Mouse (Mus musculus) lung, embryonic 14.5 days (tissue): Measurements from ENCODE around the gene Mrpl16. TPM values are rescaled to one million over a fixed set of nuclear protein-coding genes. Genes with fewer than 3 reads are reported as not detected.
A peak's percentile ranks its signal among the peaks of the same experiment; 100 is the strongest.

Experiments used
- ATAC-seq: fragments of 200-750 bp; cut with Nextera tagmentation; 2 replicates; pipeline ENCODE4 v1.8.0; 2017; ENCODE audit warnings: mild to moderate bottlenecking, moderate TSS enrichment, moderate library complexity; ENCODE audit not compliant: insufficient read depth
- DNase-seq: peaks from one replicate; pipeline ENCODE4 v3.0.0-alpha.2; 2015
- H3K27ac ChIP-seq: fragments of 300-500 bp; sonication (generic); 2 replicates; pipeline ENCODE4 v1.5.1; 2014; ENCODE audit warnings: low read depth, mild to moderate bottlenecking, moderate library complexity
- H3K27me3 ChIP-seq: fragments of 300-500 bp; sonication (generic); 2 replicates; pipeline ENCODE4 v1.6.1; 2014; ENCODE audit warnings: low read length, control low read depth; ENCODE audit not compliant: insufficient read depth
- H3K36me3 ChIP-seq: fragments of 300-500 bp; sonication (generic); 2 replicates; pipeline ENCODE4 v1.6.1; 2014; ENCODE audit warnings: control low read depth; ENCODE audit not compliant: insufficient read depth
- H3K4me1 ChIP-seq: fragments of 300-500 bp; sonication (generic); 2 replicates; pipeline ENCODE4 v1.6.1; 2014; ENCODE audit warnings: antibody characterized with exemption, control low read depth; ENCODE audit not compliant: insufficient read depth
- H3K4me2 ChIP-seq: fragments of 300-500 bp; sonication (generic); 2 replicates; pipeline ENCODE4 v1.6.1; 2014; ENCODE audit warnings: mild to moderate bottlenecking
- H3K4me3 ChIP-seq: fragments of 300-500 bp; sonication (generic); 2 replicates; pipeline ENCODE4 v1.5.1; 2014; ENCODE audit warnings: low read depth, low read length
- H3K9ac ChIP-seq: fragments of 300-500 bp; sonication (generic); 2 replicates; pipeline ENCODE4 v1.6.1; 2014
- H3K9me3 ChIP-seq: fragments of 300-500 bp; sonication (generic); 2 replicates; pipeline ENCODE4 v1.6.1; 2016; ENCODE audit warnings: low read depth, low read length, control low read depth
- CTCF ChIP-seq: IDR thresholded peaks from 2 replicates; pipeline ENCODE4 v1.5.1; 2016; ENCODE audit warnings: antibody characterized with exemption, low read depth
- WGBS: fragments of 180-500 bp; shearing (Covaris S2); extraction: QIAGEN DNeasy Blood & Tissue Kit; methylation state at CpG from one replicate; pipeline ENCODE4 v1.1.7; 2014; 5-methylcytosine and 5-hydroxymethylcytosine counted together
- polyA plus RNA-seq: library from polyadenylated mRNA; unstranded; fragments of >200 nt; fragmentation: Nextera tagmentation; extraction: Ambion mirVana; gene quantifications from 2 replicates; pipeline ENCODE4 v1.2.1, GENCODE M21; 2014

Mrpl16 gene
- 51.0 and 56.9 TPM in 2 replicates for polyA plus RNA-seq

GRCm38 (mm10) chr19:11770205-11770892, at the start of gene Mrpl16:
TSS of gene Mrpl16 (plus strand) at chr19:11770391.
- Histone ChIP-seq H3K27me3 (no peaks in the 10 kb centered on the region), H3K9me3 (no peaks in the 10 kb centered on the region), H3K9ac (peak within 1 kb of the TSS; percentile 64), H3K27ac (peak within 1 kb of the TSS; percentile 43), H3K4me2 (peak within 1 kb of the TSS; percentile 63), H3K36me3 (peaks cover 20% of the 10 kb centered on the region), H3K4me1 (no peaks in the 10 kb centered on the region), H3K4me3 (peak within 1 kb of the TSS; percentile 55)
- no peak for TF ChIP-seq CTCF
- peak; percentile 97 for DNase-seq
- under 1% methylated on average over 30 of the region's 30 CpGs for WGBS
- ATAC-seq, result peak; percentile 91

GRCm38 (mm10) chr19:11723870-11724269, 46.3 kb upstream of the Mrpl16 start:
- no peaks in the 10 kb centered on the region for H3K27me3 ChIP-seq
- H3K9ac ChIP-seq, result no peak overlapping the region
- ATAC-seq (no peak; the same call in 1 of the 2 replicates), DNase-seq (no peak)
- H3K4me1 ChIP-seq, result no peaks in the 10 kb centered on the region
- no peak overlapping the region for H3K4me2 ChIP-seq
- WGBS, result 48% methylated on average over 2 of the region's 2 CpGs
- H3K9me3 ChIP-seq, result no peaks in the 10 kb centered on the region
- no peaks in the 10 kb centered on the region for H3K36me3 ChIP-seq
- no peak for TF ChIP-seq CTCF
- H3K27ac ChIP-seq, result no peak overlapping the region
- H3K4me3 ChIP-seq, result no peak overlapping the region

- Histone ChIP-seq H3K4me2 (no peak overlapping the region), H3K9me3 (no peaks in the 10 kb centered on the region), H3K9ac (no peak overlapping the region), H3K4me1 (no peaks in the 10 kb centered on the region), H3K36me3 (no peaks in the 10 kb centered on the region), H3K27ac (no peak overlapping the region), H3K27me3 (no peaks in the 10 kb centered on the region), H3K4me3 (no peak overlapping the region)
- TF ChIP-seq CTCF, result no peak
- 27% methylated on average over 6 of the region's 6 CpGs for WGBS
- ATAC-seq (peak; percentile 92), DNase-seq (peak; percentile 68)
Measured at GRCm38 (mm10) chr19:11724275-11724674, 45.9 kb upstream of the Mrpl16 start.

GRCm38 (mm10) chr19:11725915-11726314, 44.3 kb upstream of the Mrpl16 start:
- no peak for TF ChIP-seq CTCF
- 46% methylated on average over 2 of the region's 2 CpGs for WGBS
- no peak overlapping the region for H3K4me2 ChIP-seq
- no peak for ATAC-seq
- H3K9ac ChIP-seq, result no peak overlapping the region
- no peak overlapping the region for H3K27ac ChIP-seq
- no peaks in the 10 kb centered on the region for H3K9me3 ChIP-seq
- DNase-seq, result no peak
- no peaks in the 10 kb centered on the region for H3K36me3 ChIP-seq
- H3K4me1 ChIP-seq, result no peaks in the 10 kb centered on the region
- H3K4me3 ChIP-seq, result no peak overlapping the region
- H3K27me3 ChIP-seq, result no peaks in the 10 kb centered on the region

- no peak overlapping the region for H3K27ac ChIP-seq
- no peaks in the 10 kb centered on the region for H3K36me3 ChIP-seq
- H3K4me3 ChIP-seq, result no peak overlapping the region
- ATAC-seq, result no peak
- no peak overlapping the region for H3K9ac ChIP-seq
- no peaks in the 10 kb centered on the region for H3K9me3 ChIP-seq
- 87% methylated on average over 5 of the region's 5 CpGs for WGBS
- H3K4me2 ChIP-seq, result no peak overlapping the region
- no peaks in the 10 kb centered on the region for H3K4me1 ChIP-seq
- no peak for DNase-seq
- H3K27me3 ChIP-seq, result no peaks in the 10 kb centered on the region
- TF ChIP-seq CTCF, result no peak
Measured at GRCm38 (mm10) chr19:11727304-11727703, 42.9 kb upstream of the Mrpl16 start.

GRCm38 (mm10) chr19:11730278-11730677, 39.9 kb upstream of the Mrpl16 start:
- Histone ChIP-seq H3K4me2 (no peak overlapping the region), H3K9me3 (no peaks in the 10 kb centered on the region), H3K36me3 (no peaks in the 10 kb centered on the region), H3K27ac (no peak overlapping the region), H3K27me3 (no peaks in the 10 kb centered on the region), H3K9ac (no peak overlapping the region), H3K4me1 (no peaks in the 10 kb centered on the region), H3K4me3 (no peak overlapping the region)
- WGBS, result 70% methylated on average over 1 of the region's 1 CpGs
- DNase-seq, result no peak
- TF ChIP-seq CTCF, result no peak
- no peak for ATAC-seq

GRCm38 (mm10) chr19:11736455-11736854, 33.7 kb upstream of the Mrpl16 start:
- no peaks in the 10 kb centered on the region for H3K9me3 ChIP-seq
- no peak overlapping the region for H3K4me2 ChIP-seq
- H3K27ac ChIP-seq, result no peak overlapping the region
- WGBS, result 35% methylated on average over 1 of the region's 1 CpGs
- TF ChIP-seq CTCF, result no peak
- no peaks in the 10 kb centered on the region for H3K4me1 ChIP-seq
- H3K36me3 ChIP-seq, result no peaks in the 10 kb centered on the region
- H3K4me3 ChIP-seq, result no peak overlapping the region
- ATAC-seq (no peak), DNase-seq (no peak)
- H3K9ac ChIP-seq, result no peak overlapping the region
- H3K27me3 ChIP-seq, result no peaks in the 10 kb centered on the region
